Mouse (Mus musculus) spleen, postnatal 14 days (tissue): ENCODE measurements around the gene Fzd9.

Experiments used
- DNase-seq, 2 experiments: peaks; one replicate each; pipeline ENCODE4 v3.0.0; 2021 to 2022; ENCODE audit warnings: low spot score in 2 of 2

Gene Fzd9

GRCm38 (mm10) chr5:135251079-135251454 is at the start of gene Fzd9:
Gene Fzd9 (minus strand): TSS chr5:135251230.
- peak; percentile 73 to 81 for DNase-seq

GRCm38 (mm10) chr5:135292001-135292400 is 41.0 kb upstream of the Fzd9 start:
- no peak for DNase-seq

- DNase-seq: no peak
These were observed 40.2 kb upstream of the Fzd9 start for GRCm38 (mm10) chr5:135291193-135291592.

- DNase-seq: no peak
These were observed 39.7 kb upstream of the Fzd9 start for GRCm38 (mm10) chr5:135290703-135291102.

- no peak for DNase-seq
These were observed 35.9 kb upstream of the Fzd9 start for GRCm38 (mm10) chr5:135286926-135287325.

GRCm38 (mm10) chr5:135286185-135286584 is 35.2 kb upstream of the Fzd9 start:
- peak; percentile 32 to 63 for DNase-seq

GRCm38 (mm10) chr5:135285211-135285610 is 34.2 kb upstream of the Fzd9 start:
- no peak for DNase-seq

- no peak for DNase-seq
These were observed 29.2 kb upstream of the Fzd9 start for GRCm38 (mm10) chr5:135280226-135280625.

GRCm38 (mm10) chr5:135276597-135276996 is 25.6 kb upstream of the Fzd9 start:
- DNase-seq: no peak

GRCm38 (mm10) chr5:135274663-135275396 is 23.8 kb upstream of the Fzd9 start:
- DNase-seq: no peak

- no peak for DNase-seq
These were observed 20.6 kb upstream of the Fzd9 start for GRCm38 (mm10) chr5:135271563-135272165.

GRCm38 (mm10) chr5:135270361-135270760 is 19.3 kb upstream of the Fzd9 start:
- no peak for DNase-seq

GRCm38 (mm10) chr5:135269451-135269850 is 18.4 kb upstream of the Fzd9 start:
- DNase-seq: no peak

- no peak for DNase-seq
These were observed 13.5 kb upstream of the Fzd9 start for GRCm38 (mm10) chr5:135264548-135264947.

- DNase-seq: no peak
These were observed 13.0 kb upstream of the Fzd9 start for GRCm38 (mm10) chr5:135263866-135264503.

GRCm38 (mm10) chr5:135258280-135259150 is 7.5 kb upstream of the Fzd9 start:
- DNase-seq: no peak

GRCm38 (mm10) chr5:135257559-135257958 is 6.5 kb upstream of the Fzd9 start:
- no peak for DNase-seq

GRCm38 (mm10) chr5:135256166-135256565 is 5.1 kb upstream of the Fzd9 start:
- no peak for DNase-seq

- no peak for DNase-seq
These were observed 2.8 kb upstream of the Fzd9 start for GRCm38 (mm10) chr5:135253741-135254401.

GRCm38 (mm10) chr5:135250186-135251078 is 598 bp downstream of the Fzd9 start:
- no peak for DNase-seq
